Mouse (Mus musculus): ENCODE data around the gene Pmf1.

The Pmf1 gene

DNA sequence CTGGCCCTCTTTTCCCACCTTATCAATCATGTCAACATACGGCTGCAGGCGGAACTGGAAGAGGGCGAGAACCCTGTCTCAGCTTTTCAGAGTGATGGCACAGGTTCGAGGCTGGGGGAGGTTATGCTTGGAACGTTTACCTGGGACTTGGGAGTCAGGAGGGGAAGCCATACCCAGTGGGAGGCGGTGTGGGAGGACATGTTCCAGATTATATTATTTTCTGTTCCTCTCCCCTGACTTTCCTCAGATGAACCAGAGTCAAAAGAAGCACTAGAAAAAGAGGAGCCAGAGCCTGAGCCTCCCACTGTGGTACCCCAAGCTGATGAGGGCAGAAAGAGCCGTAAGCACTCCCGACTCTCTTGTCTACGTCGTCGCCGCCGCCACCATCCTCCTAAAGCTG, 59.4 kb downstream of the Pmf1 start:
- no peak for DNase-seq
